Mouse (Mus musculus): ENCODE results near the gene Eda.

GRCm38 (mm10) chrX:100443532-100443931 lies 468.1 kb downstream of the Eda start:
- no peak for TF ChIP-seq POLR2A (IDR thresholded peaks at IDR 0.05; ENCODE audit: control insufficient read depth in 1 of 2, insufficient read depth in 1 of 2, low read depth in 1 of 2, low read length in 2 of 2, poor library complexity in 1 of 2)
- TF ChIP-seq NELFE (IDR thresholded peaks at IDR 0.05; ENCODE audit: low read depth, low read length): no peak
- TF ChIP-seq CHD2 (IDR thresholded peaks at IDR 0.05; ENCODE audit: low read length): no peak
- no peak for TF ChIP-seq UBTF (IDR thresholded peaks at IDR 0.05; ENCODE audit: borderline replicate concordance, insufficient read depth, low read depth, low read length)

Measured in MEL (cell line).